Mouse (Mus musculus) limb, embryonic 14.5 days (tissue): ENCODE results near the gene Sema3f. TPM values are rescaled to one million over a fixed set of nuclear protein-coding genes. Genes with fewer than 3 reads are reported as not detected.

Source experiments
- ATAC-seq: fragments of 200-750 bp; cut with Nextera tagmentation; 2 replicates; pipeline ENCODE4 v1.8.0; 2017; ENCODE audit warnings: low read depth, moderate number of reproducible peaks, moderate TSS enrichment; ENCODE audit not compliant: low FRiP score
- DNase-seq: peaks from one replicate; pipeline ENCODE4 v3.0.0-alpha.2; 2015; ENCODE audit warnings: low spot score
- H3K27ac ChIP-seq: fragments of 300-500 bp; sonication (generic); replicated peaks from 2 replicates; pipeline ENCODE4 v1.5.1; 2014; ENCODE audit warnings: low read depth, mild to moderate bottlenecking, low read length, moderate library complexity, mixed read lengths
- H3K27me3 ChIP-seq: fragments of 300-500 bp; sonication (generic); 2 replicates; pipeline ENCODE4 v1.6.1; 2014; ENCODE audit warnings: low read length, mixed read lengths; ENCODE audit not compliant: control insufficient read depth, insufficient read depth
- H3K36me3 ChIP-seq: fragments of 300-500 bp; sonication (generic); 2 replicates; pipeline ENCODE4 v1.6.1; 2014; ENCODE audit warnings: mild to moderate bottlenecking, low read length, moderate library complexity, mixed read lengths; ENCODE audit not compliant: control insufficient read depth, insufficient read depth
- H3K4me1 ChIP-seq: fragments of 300-500 bp; sonication (generic); 2 replicates; pipeline ENCODE4 v1.6.1; 2014; ENCODE audit warnings: antibody characterized with exemption, low read length, mixed read lengths; ENCODE audit not compliant: control insufficient read depth, insufficient read depth
- H3K4me2 ChIP-seq: fragments of 300-500 bp; sonication (generic); replicated peaks from 2 replicates; pipeline ENCODE4 v1.6.1; 2014; ENCODE audit warnings: low read depth, mild to moderate bottlenecking, low read length, moderate library complexity; ENCODE audit not compliant: severe bottlenecking
- H3K4me3 ChIP-seq: fragments of 300-500 bp; sonication (generic); replicated peaks from 2 replicates; pipeline ENCODE4 v1.5.1; 2014; ENCODE audit warnings: low read length
- H3K9ac ChIP-seq: fragments of 300-500 bp; sonication (generic); 2 replicates; pipeline ENCODE4 v1.6.1; 2014; ENCODE audit warnings: mild to moderate bottlenecking, low read depth, low read length, moderate library complexity; ENCODE audit not compliant: severe bottlenecking
- H3K9me3 ChIP-seq: fragments of 300-500 bp; sonication (generic); 2 replicates; pipeline ENCODE4 v1.6.1; 2016; ENCODE audit warnings: low read length; ENCODE audit not compliant: control insufficient read depth
- POLR2A ChIP-seq: fragments of 200-500 bp; IDR thresholded peaks from 2 replicates; pipeline ENCODE4 v1.8.0; 2012; ENCODE audit warnings: inconsistent platforms, mild to moderate bottlenecking, moderate library complexity, borderline replicate concordance; ENCODE audit not compliant: insufficient read depth, insufficient read length; ENCODE audit errors: extremely low read depth
- WGBS: fragments of 180-500 bp; shearing (Covaris S2); extraction: QIAGEN DNeasy Blood & Tissue Kit; methylation state at CpG from one replicate; pipeline ENCODE4 v1.1.7; 2014; 5-methylcytosine and 5-hydroxymethylcytosine counted together
- polyA plus RNA-seq, 2 experiments: library from polyadenylated mRNA; depleted of rRNA in 1 of 2; stranded (reverse) in 1 of 2; unstranded in 1 of 2; fragments of >200 nt; fragmentation: Nextera tagmentation in 1 of 2; extraction: Ambion mirVana in 1 of 2; gene quantifications; 2 replicates each; pipeline versions ENCODE4 v1.2.1 to v1.2.3; 2012 to 2014

Gene Sema3f
- polyA plus RNA-seq (2012; rRNA removed): 228 and 332 TPM in 2 replicates
- polyA plus RNA-seq (2014; fragmentation: Nextera tagmentation; extraction: Ambion mirVana): 48.8 and 55.6 TPM in 2 replicates

DNA sequence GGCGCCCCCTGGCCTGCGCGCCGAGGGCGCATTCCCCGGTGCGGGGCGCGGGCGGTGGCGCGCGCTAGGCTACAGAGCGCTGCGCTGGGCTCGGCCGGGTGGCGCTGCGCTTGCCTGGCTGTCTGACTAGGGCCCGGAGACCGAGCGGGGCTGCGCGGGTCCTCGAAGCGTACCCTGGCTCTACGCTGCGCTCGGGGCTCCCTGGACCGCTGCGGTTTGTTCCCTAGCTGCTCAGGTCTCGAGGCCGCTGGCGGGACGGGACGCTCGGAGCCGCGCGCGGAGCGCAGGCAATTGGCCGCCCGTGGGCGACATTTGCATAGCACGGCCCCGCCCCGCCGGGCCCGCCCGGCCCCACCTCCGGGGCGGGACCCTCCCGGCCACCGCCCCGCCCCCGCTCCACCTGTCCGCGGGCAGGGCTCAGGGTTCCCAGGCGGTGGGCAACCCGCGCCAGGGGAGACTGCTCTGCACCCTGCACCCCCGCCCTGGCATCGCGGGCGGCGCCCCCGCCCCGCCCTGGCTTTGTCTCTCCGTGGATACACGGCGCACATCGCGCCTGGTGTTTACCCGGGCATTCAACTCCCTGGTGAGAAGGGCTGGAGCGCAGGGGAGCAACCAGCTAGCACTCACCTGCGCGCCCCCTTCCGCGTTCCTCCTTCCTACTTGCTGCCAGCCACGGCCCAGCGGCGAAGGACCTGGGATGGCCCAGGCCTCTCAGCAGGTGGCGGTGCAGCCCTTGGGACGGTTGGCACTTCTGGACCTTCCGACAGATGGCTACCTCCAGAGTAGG lies at the start of gene Sema3f:
TSS of gene Sema3f (minus strand) at position 779 of the 787 bp plus-strand sequence.
- peaks cover 51% of the 10 kb centered on the region for H3K4me1 ChIP-seq

DNA sequence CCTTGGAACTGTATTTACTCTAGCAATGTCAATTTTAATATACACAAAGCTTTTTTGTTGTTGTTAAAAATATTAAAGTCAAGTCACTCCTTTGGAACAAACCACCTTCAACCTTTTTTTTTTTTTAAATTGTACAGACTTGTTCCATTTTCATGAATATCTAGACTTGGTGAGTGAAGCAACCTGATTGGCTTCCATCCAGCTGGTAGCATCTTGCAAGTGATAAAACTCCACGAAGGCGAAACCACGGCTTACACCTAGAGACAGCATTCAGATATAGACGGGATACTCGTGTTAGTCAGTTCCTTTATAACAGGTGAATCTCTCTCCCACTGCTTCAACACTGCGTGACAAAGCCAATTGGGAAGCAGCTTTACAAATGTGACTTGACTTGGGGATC lies 49.3 kb upstream of the Sema3f start:
- Histone ChIP-seq H3K27me3 (no peaks in the 10 kb centered on the region), H3K36me3 (peaks cover 93% of the 10 kb centered on the region), H3K4me3 (no peak overlapping the region), H3K27ac (no peak overlapping the region), H3K4me1 (no peaks in the 10 kb centered on the region), H3K4me2 (no peak overlapping the region), H3K9ac (no peak overlapping the region), H3K9me3 (no peaks in the 10 kb centered on the region)
- DNase-seq (no peak), ATAC-seq (no peak)
- TF ChIP-seq POLR2A: no peak
- WGBS: 94% methylated on average over 6 of the region's 6 CpGs

More for the DNA sequence above, at the start of gene Sema3f:
- no peaks in the 10 kb centered on the region for H3K9me3 ChIP-seq
- DNase-seq (peak; percentile 88), ATAC-seq (peak; percentile 81)
- H3K4me2 ChIP-seq: peak within 1 kb of the TSS; percentile 87
- no peaks in the 10 kb centered on the region for H3K27me3 ChIP-seq
- 3% methylated on average over 30 of the region's 86 CpGs for WGBS
- H3K36me3 ChIP-seq: peaks cover 14% of the 10 kb centered on the region
- peak within 1 kb of the TSS; percentile 90 for H3K4me3 ChIP-seq
- peak; percentile 56; the same call in 1 of the 2 replicates for TF ChIP-seq POLR2A
- H3K9ac ChIP-seq: peak within 1 kb of the TSS; percentile 95
- peak within 1 kb of the TSS; percentile 90 for H3K27ac ChIP-seq

DNA sequence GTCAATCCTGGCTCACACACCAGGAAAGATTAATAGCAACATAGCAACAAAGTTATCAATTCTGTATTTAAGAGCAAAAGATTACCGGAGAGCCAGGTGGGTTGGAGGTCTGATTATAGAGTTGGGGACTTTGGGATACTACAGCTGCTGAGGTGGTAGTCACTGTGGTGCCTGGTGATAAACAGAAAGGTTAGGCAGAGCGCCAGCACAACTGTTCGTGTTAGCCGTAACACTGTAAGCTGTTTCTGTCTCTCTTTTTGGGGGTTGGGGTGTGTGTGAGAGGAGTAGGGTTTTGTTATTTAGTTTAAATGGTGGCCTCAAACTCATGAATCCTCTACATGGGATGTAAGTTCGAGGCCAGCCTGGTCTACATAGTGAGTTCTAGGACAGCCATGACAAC lies 40.1 kb upstream of the Sema3f start:
- 88% methylated on average over 5 of the region's 5 CpGs for WGBS
- Histone ChIP-seq H3K27me3 (no peaks in the 10 kb centered on the region), H3K4me1 (no peaks in the 10 kb centered on the region), H3K4me3 (no peak overlapping the region), H3K9ac (no peak overlapping the region), H3K9me3 (0 out of 2 replicates have a peak, but pooled peaks cover 3% of the 10 kb centered on the region), H3K4me2 (no peak overlapping the region), H3K27ac (no peak overlapping the region), H3K36me3 (peaks cover 95% of the 10 kb centered on the region)
- ATAC-seq (no peak), DNase-seq (no peak)
- no peak for TF ChIP-seq POLR2A

DNA sequence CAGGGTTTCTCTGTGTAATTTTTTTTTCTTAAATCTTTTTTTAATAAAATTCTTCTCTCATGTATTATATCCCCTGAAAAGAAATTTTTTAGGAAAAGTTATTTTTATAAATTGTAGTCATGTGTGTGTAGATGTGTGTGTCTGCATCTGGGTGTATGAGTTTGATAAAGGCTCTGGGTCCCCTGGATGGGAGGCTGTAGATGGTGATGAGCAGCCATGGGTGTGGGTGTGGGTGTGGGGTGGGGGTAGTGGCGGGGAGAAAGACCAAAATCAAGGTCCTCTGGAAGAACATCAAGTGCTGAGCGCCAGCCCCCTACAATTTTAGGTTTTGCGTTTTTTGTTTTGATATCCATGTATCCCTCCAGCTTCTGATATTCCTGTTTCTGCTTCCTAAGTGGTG lies 37.8 kb upstream of the Sema3f start:
- ATAC-seq: no peak
- Histone ChIP-seq H3K4me1 (no peaks in the 10 kb centered on the region), H3K9ac (no peak overlapping the region), H3K27ac (no peak overlapping the region), H3K27me3 (no peaks in the 10 kb centered on the region), H3K36me3 (peaks cover 97% of the 10 kb centered on the region), H3K4me3 (no peak overlapping the region), H3K9me3 (0 out of 2 replicates have a peak, but pooled peaks cover 3% of the 10 kb centered on the region), H3K4me2 (no peak overlapping the region)
- 99% methylated on average over 3 of the region's 3 CpGs for WGBS
- no peak for TF ChIP-seq POLR2A
- DNase-seq: no peak

DNA sequence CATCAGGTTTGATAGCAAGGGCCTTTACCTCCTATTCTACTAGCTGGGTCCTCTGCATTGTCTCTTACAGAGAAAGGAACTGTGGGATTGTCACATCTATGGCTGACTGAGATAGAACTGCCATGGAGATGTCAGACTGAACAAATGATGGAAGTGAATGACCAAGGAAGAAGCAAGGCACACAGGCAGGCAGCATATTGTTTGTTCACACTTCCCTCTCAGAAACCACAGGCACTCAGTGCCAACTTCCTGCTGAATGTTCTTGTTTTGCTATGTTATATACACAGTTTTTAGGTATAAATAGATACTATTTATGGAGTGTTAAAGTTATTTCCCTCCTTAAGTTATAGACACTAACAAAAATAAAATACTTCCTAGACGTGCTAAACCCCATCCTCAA lies 37.0 kb upstream of the Sema3f start:
- Histone ChIP-seq H3K4me3 (no peak overlapping the region), H3K4me2 (no peak overlapping the region), H3K27ac (no peak overlapping the region), H3K4me1 (no peaks in the 10 kb centered on the region), H3K27me3 (no peaks in the 10 kb centered on the region), H3K36me3 (peaks cover 98% of the 10 kb centered on the region), H3K9ac (no peak overlapping the region), H3K9me3 (0 out of 2 replicates have a peak, but pooled peaks cover 3% of the 10 kb centered on the region)
- ATAC-seq: no peak
- no peak for DNase-seq
- WGBS: 94% methylated on average over 1 of the region's 1 CpGs
- TF ChIP-seq POLR2A: no peak
